Mouse (Mus musculus) cerebellum, adult 9-11 months (tissue): ENCODE measurements around the gene Mfsd4b3.
"Not testable (repeated sequence)": the region's sequence is repeated elsewhere in the genome, so short reads cannot be mapped to it uniquely, and the experiment has no call there.

Experiments
- DNase-seq: peaks from one replicate; pipeline ENCODE4 v3.0.0; 2022

The Mfsd4b3 gene

GRCm38 (mm10) chr10:39959761-39960440 lies at the start of gene Mfsd4b3:
Mfsd4b3 (minus strand) TSS chr10:39960153.
- peak; percentile 89 for DNase-seq

- no peak for DNase-seq
Observed at GRCm38 (mm10) chr10:40009591-40009990, 49.6 kb upstream of the Mfsd4b3 start.

- not testable (repeated sequence) for DNase-seq
Observed at GRCm38 (mm10) chr10:40008847-40009246, 48.9 kb upstream of the Mfsd4b3 start.

DNA sequence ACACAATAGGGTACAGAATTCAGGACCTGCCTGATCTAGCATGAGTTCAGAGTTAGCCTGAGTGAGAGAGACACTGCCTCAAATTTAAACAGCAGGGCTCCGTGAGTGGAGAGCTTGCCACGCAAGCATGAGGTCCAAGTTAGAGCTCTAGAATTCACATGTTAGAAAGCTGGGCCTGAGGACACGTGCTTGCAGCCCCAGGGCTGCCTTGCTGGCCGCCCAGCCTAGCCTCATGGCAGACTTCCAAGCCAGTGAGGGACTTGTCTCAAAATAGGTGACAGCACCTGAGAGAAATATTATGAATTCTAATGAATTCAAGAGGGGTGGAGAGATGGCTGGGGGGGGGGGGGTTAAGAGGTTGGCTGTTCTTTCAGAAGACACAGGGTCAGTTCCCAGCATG lies 48.0 kb upstream of the Mfsd4b3 start:
- no peak for DNase-seq

GRCm38 (mm10) chr10:40006963-40007362 lies 47.0 kb upstream of the Mfsd4b3 start:
- DNase-seq, result no peak

DNA sequence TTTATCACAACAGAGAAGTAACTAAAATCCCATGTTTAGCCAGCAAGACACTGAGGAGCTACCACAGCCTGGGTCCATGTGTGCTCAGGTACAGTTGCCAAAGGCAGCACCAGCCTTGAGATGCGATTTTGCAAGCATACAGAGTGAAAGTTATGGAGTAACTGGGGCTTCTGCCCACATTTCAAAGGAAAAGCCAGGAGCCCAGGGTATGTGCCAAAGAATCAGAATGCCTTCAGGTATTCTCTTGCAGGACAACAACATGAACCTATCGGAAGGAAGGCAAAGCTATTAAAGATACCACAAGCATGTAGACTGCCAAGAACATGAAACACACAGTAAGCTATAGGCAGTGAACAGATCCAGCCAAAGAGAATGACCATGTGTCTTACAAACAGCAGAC lies 40.8 kb upstream of the Mfsd4b3 start:
- no peak for DNase-seq

DNA sequence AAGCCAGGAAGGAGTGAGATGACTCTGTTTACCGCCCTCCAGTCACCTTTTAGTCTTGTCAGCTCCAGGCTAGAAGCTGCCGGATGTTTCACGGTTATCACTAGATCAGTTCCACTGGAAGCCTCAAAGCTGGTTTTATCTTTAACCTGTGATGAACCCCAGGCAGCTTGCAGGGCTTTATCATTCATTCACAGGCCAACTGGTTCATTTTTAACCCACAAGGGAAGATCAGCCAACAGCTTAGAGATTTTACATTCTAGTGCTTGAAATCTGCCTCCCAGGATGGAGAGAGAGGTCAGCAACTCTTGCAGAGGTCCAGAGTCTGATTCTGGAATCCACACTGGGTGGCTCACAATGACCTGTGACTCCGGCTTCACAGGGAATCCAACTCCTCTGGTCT lies 31.2 kb upstream of the Mfsd4b3 start:
- DNase-seq, result no peak

GRCm38 (mm10) chr10:39986466-39986865 lies 26.5 kb upstream of the Mfsd4b3 start, which contains the start of gene Mfsd4b5:
Mfsd4b5 (minus strand) TSS chr10:39986646.
- no peak for DNase-seq

GRCm38 (mm10) chr10:39982604-39983003 lies 22.7 kb upstream of the Mfsd4b3 start:
- no peak for DNase-seq

- DNase-seq, result no peak
Observed at GRCm38 (mm10) chr10:39978231-39978630, 18.3 kb upstream of the Mfsd4b3 start.

DNA sequence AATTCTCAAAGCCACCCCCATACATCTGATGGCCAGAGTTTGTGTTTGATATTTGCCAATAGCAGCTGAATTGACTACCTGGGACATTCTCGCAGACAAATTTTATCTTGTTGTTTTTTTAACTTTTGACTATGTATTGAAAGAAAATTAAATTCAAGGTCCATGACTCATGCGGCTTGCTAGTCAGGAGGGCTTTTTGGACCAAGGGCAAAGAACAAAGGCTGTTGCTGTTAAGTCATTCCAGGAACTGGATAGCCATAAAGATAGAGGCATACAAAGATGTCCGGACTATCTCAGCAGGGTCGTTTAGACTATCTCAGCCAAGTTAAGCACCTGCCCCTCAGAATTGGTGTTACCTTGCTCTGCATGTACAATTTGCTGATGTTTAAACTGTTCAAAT lies 17.4 kb upstream of the Mfsd4b3 start:
- no peak for DNase-seq

DNA sequence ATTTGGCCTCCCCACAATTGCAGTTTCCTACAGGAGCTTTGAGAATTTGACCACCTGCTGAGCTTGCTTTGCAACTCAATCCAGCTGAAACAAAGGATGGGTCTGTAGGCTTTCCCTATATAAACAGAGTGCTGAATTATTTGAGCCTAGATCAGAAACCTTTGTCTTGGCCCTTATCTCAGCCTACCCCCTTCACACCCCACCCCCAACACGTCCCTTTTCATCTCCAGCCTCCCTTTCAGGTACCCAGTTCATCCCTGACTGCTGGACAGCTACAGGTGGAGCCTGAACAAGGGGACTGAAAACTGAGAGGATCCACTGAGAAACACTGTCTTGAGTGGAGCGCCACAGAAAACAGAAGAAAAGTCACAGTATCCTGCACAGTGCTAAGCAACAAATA lies 15.8 kb upstream of the Mfsd4b3 start:
- DNase-seq, result no peak

- no peak for DNase-seq
Observed at GRCm38 (mm10) chr10:39974982-39975381, 15.0 kb upstream of the Mfsd4b3 start.

- DNase-seq, result no peak
Observed at GRCm38 (mm10) chr10:39967512-39967911, 7.6 kb upstream of the Mfsd4b3 start.

DNA sequence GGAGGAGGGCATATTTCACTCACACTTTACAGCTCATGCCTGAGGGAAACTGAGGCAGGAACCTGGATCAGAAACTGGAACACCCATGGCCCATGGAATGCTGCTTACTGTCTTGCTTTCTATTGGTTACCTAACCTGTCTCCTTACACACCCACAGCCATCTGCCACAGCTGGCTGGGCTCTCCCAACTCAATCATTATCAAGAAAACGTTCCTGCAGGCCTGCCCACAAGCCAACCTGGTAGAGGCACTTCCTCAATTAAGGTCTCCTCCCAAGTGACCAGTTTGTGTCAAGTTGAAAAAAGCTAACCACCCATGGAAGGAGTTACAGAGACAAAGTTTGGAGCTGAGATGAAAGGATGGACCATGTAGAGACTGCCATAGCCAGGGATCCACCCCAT lies 2.0 kb upstream of the Mfsd4b3 start:
- DNase-seq, result no peak

DNA sequence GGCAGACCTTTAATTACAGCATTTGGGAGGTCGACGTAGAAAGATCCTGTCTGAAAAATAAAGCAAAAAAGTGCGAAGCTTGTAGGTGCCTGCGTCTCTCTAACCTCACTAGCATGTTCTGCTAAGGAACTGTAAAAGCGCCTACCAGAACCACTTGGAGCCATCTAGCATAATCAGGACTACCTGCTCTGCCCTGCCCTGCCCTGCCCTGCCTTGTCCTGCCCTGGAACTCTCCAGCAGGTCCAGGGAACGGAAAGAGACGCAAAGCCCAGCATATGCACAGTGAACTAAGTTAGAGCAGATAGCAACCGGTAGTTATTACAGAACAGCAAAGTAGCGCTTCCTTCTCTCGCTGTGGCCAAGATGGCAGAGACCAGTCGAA lies 479 bp upstream of the Mfsd4b3 start:
- no peak for DNase-seq

DNA sequence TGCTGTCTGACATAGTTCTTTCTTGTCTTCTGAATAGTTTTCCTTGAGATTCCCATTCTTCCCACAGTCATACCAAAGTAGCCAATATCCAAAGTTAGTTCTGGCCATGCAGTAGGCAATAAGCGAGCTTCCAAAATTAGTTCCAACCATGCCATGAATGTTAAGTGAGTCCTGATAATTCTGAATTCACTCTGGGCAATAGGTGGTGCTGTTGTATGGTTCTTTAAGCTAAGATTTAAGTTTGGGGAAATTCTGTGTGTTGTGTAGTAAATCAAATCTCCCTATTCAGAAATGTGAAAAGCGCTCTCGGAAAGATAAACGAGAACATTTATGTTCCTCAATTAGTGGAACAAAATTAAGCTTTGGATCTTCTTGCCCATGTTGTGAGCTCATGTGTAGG lies 1.7 kb downstream of the Mfsd4b3 start:
- DNase-seq, result no peak

DNA sequence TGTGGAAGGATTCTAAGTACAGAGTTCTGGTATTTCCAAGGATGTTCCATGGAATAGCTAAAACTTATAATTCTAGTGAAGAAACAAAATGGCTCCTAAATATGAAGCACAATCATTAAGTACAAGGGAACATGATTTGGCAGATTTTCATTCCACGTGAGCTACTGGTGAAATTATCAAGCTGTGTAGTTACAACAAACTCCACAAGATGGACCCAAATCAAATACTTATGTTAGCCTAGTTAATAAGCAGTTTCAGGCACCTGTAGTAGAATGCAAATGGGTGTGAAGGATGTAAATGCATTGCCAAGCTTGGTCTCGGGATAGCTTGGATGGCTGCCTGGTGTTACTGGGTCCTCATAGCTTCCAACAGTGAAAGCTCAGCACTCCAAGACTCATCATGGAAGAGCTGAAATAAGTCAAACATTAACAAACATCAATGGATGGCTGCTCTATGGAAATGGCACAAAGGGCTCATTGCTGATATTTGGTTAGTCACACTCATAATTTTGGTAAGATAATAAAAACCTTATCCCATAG lies 3.5 kb downstream of the Mfsd4b3 start:
- DNase-seq, result no peak

- DNase-seq, result no peak
Observed at GRCm38 (mm10) chr10:39955163-39955562, 4.8 kb downstream of the Mfsd4b3 start.

DNA sequence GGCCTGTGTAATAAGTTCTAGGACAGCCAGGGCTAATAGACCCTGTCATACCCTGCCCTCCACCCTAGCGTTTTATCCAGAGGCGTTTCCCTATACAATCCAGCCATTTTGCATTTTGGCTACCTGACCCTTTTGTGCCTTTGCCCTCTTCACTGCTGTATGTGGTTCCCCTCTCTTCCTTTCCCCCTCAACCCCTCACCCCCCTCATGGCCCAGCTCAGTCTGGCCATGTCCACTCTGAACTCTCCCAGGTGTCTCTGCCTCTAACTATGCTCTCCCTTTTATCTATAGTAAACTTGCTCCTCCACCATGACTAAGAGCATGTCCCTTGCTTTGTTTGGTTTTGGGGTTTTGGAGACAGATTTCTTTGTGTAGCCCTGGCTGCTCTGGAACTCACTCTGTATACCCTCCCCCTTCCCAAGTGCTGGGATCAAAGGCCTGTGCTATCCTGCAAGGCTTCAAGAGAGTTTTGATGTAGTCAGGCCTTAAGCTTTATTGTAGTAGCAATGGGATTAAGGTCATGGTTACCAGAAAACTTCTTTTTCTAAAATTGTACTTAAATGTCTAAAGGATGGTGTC lies 10.5 kb downstream of the Mfsd4b3 start:
- no peak for DNase-seq

- DNase-seq, result not testable (repeated sequence)
Observed at GRCm38 (mm10) chr10:39947195-39947594, 12.8 kb downstream of the Mfsd4b3 start.

DNA sequence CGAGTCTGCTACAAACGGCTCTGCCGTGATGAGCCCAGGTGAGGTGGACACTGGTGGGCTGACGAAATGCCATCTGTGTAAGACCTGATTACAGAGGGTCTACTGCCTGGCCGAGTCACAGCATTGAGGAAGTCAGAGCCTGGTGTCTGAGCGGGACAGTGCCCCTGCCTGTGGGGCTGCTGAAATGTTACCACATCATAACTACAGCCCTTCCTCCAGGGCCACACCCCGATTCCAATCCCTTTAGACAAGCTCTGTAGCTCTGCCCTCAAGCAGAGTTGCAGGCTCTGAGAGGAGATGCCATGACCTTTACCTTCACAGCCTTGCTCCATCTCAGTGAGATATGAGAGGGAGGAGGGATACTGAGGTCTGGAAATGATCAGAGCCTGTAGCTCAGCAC lies 23.4 kb downstream of the Mfsd4b3 start:
- DNase-seq, result no peak

- no peak for DNase-seq
Observed at GRCm38 (mm10) chr10:39926616-39927139, 33.3 kb downstream of the Mfsd4b3 start, which contains the start of gene Mfsd4b2. Mfsd4b2 (minus strand) TSS chr10:39926923.

GRCm38 (mm10) chr10:39924556-39924955 lies 35.4 kb downstream of the Mfsd4b3 start:
- DNase-seq, result not testable (repeated sequence)
